Mouse (Mus musculus) hindbrain, embryonic 14.5 days (tissue): Measurements from ENCODE around the gene Dok4. TPM values are rescaled to one million over a fixed set of nuclear protein-coding genes. Genes with fewer than 3 reads are reported as not detected.

ENCODE experiments used
- ATAC-seq: fragments of 200-750 bp; cut with Nextera tagmentation; 2 replicates; pipeline ENCODE4 v1.8.0; 2017; ENCODE audit warnings: moderate number of reproducible peaks, mild to moderate bottlenecking, moderate TSS enrichment, moderate library complexity; ENCODE audit not compliant: low FRiP score
- DNase-seq: peaks from one replicate; pipeline ENCODE4 v3.0.0-alpha.2; 2015; ENCODE audit warnings: low spot score
- H3K27ac ChIP-seq: fragments of 300-500 bp; sonication (generic); 2 replicates; pipeline ENCODE4 v1.5.1; 2014; ENCODE audit warnings: mild to moderate bottlenecking, moderate library complexity
- H3K27me3 ChIP-seq: fragments of 300-500 bp; sonication (generic); 2 replicates; pipeline ENCODE4 v1.6.1; 2014; ENCODE audit warnings: mild to moderate bottlenecking, low read length, mixed read lengths; ENCODE audit not compliant: control insufficient read depth, insufficient read depth
- H3K36me3 ChIP-seq: fragments of 300-500 bp; sonication (generic); replicated peaks from 2 replicates; pipeline ENCODE4 v1.6.1; 2014; ENCODE audit not compliant: control insufficient read depth, insufficient read depth
- H3K4me1 ChIP-seq: fragments of 300-500 bp; sonication (generic); replicated peaks from 2 replicates; pipeline ENCODE4 v1.6.1; 2014; ENCODE audit warnings: antibody characterized with exemption, low read length, mixed read lengths; ENCODE audit not compliant: control insufficient read depth, insufficient read depth
- H3K4me2 ChIP-seq: fragments of 300-500 bp; sonication (generic); replicated peaks from 2 replicates; pipeline ENCODE4 v1.6.1; 2014; ENCODE audit warnings: mild to moderate bottlenecking, moderate library complexity
- H3K4me3 ChIP-seq: fragments of 300-500 bp; sonication (generic); replicated peaks from 2 replicates; pipeline ENCODE4 v1.5.1; 2014; ENCODE audit warnings: mild to moderate bottlenecking, low read length
- H3K9ac ChIP-seq: fragments of 300-500 bp; sonication (generic); 2 replicates; pipeline ENCODE4 v1.6.1; 2014
- H3K9me3 ChIP-seq: fragments of 300-500 bp; sonication (generic); 2 replicates; pipeline ENCODE4 v1.6.1; 2016; ENCODE audit warnings: low read length; ENCODE audit not compliant: control insufficient read depth
- WGBS: fragments of 180-500 bp; shearing (Covaris S2); extraction: QIAGEN DNeasy Blood & Tissue Kit; methylation state at CpG from one replicate; pipeline ENCODE4 v1.1.7; 2014; 5-methylcytosine and 5-hydroxymethylcytosine counted together
- polyA plus RNA-seq: library from polyadenylated mRNA; unstranded; fragments of >200 nt; fragmentation: Nextera tagmentation; extraction: Ambion mirVana; gene quantifications from 2 replicates; pipeline ENCODE4 v1.2.1, GENCODE M21; 2014

Gene Dok4
- polyA plus RNA-seq, 1 experiment from 2014 or later: 65.2 TPM

DNA sequence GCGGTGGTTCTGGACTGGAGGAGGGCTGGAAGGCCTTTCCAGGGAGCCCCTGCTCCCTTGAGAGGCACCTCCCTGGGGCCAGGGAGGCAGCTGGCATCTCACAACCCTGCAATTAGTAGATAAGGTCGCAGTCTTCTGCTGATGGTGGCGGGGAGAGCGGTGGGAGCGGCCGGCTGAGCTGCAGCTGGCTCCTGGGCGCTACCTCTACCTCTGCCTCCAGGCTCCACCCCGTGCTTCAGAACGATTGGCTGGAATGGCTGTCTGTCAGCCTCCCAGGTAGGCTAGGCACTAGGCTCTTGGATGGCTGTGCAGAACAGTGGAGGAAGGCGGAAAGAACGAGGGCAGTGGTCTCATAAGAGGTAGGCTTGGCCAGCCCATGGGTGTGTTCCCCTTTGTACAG is 23.1 kb upstream of the Dok4 start:
- 9% methylated on average over 11 of the region's 11 CpGs for WGBS
- H3K27ac ChIP-seq: no peak overlapping the region
- DNase-seq: no peak
- peak overlapping the region; percentile 31 for H3K4me2 ChIP-seq
- H3K27me3 ChIP-seq: no peaks in the 10 kb centered on the region
- peak; percentile 61; the same call in 1 of the 2 replicates for ATAC-seq
- H3K4me1 ChIP-seq: 0 out of 2 replicates have a peak, but pooled peaks cover 9% of the 10 kb centered on the region
- no peak overlapping the region for H3K4me3 ChIP-seq
- H3K36me3 ChIP-seq: no peaks in the 10 kb centered on the region
- 0 out of 2 replicates have a peak overlapping the region, but pooled peaks have one; percentile 18 for H3K9ac ChIP-seq
- no peaks in the 10 kb centered on the region for H3K9me3 ChIP-seq

DNA sequence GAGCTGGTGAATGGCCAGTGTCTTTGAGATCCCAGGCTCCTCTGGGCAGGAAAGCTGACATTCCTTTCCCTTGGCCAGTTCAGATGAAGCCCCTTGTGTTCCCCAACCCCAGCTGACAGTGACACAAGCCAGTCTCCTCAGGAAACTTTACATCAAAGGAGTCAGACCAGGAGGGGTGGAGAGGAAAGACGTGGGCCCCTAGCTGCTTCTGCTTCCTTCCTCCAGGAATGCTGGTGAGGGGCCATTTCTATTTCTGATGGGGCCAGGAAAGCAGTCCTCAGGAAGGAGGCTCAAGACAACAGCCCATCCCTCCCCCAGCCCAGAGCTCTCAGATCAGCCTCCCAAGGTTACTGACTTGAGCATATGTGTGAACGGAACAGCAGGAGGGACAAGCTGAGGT is 16.8 kb upstream of the Dok4 start:
- WGBS: 45% methylated on average over 2 of the region's 2 CpGs
- H3K9me3 ChIP-seq: no peaks in the 10 kb centered on the region
- DNase-seq (no peak), ATAC-seq (no peak)
- H3K4me2 ChIP-seq: no peak overlapping the region
- H3K27ac ChIP-seq: no peak overlapping the region
- H3K4me1 ChIP-seq: no peaks in the 10 kb centered on the region
- H3K4me3 ChIP-seq: no peak overlapping the region
- H3K36me3 ChIP-seq: no peaks in the 10 kb centered on the region
- H3K9ac ChIP-seq: no peak overlapping the region
- H3K27me3 ChIP-seq: no peaks in the 10 kb centered on the region

- H3K27ac ChIP-seq: no peak overlapping the region
- H3K4me2 ChIP-seq: no peak overlapping the region
- H3K4me3 ChIP-seq: no peak overlapping the region
- ATAC-seq (no peak), DNase-seq (no peak)
- H3K4me1 ChIP-seq: no peaks in the 10 kb centered on the region
- H3K27me3 ChIP-seq: no peaks in the 10 kb centered on the region
- H3K36me3 ChIP-seq: no peaks in the 10 kb centered on the region
- WGBS: 33% methylated on average over 14 of the region's 14 CpGs
- no peaks in the 10 kb centered on the region for H3K9me3 ChIP-seq
- no peak overlapping the region for H3K9ac ChIP-seq
These were observed 12.4 kb upstream of the Dok4 start for GRCm38 (mm10) chr8:94888383-94889036.

GRCm38 (mm10) chr8:94880742-94881141 is 4.6 kb upstream of the Dok4 start:
- no peak overlapping the region for H3K9ac ChIP-seq
- H3K9me3 ChIP-seq: no peaks in the 10 kb centered on the region
- no peak overlapping the region for H3K4me2 ChIP-seq
- no peaks in the 10 kb centered on the region for H3K36me3 ChIP-seq
- H3K27ac ChIP-seq: no peak overlapping the region
- H3K4me1 ChIP-seq: peaks cover 4% of the 10 kb centered on the region; the same call in 1 of the 2 replicates
- H3K4me3 ChIP-seq: no peak overlapping the region
- H3K27me3 ChIP-seq: no peaks in the 10 kb centered on the region
- 79% methylated on average over 4 of the region's 4 CpGs for WGBS
- ATAC-seq: no peak
- no peak for DNase-seq

GRCm38 (mm10) chr8:94876820-94877219 is 690 bp upstream of the Dok4 start:
- DNase-seq (no peak), ATAC-seq (no peak)
- Histone ChIP-seq H3K9me3 (no peaks in the 10 kb centered on the region), H3K4me1 (peaks cover 17% of the 10 kb centered on the region), H3K27ac (no peak overlapping the region), H3K36me3 (no peaks in the 10 kb centered on the region), H3K4me2 (no peak overlapping the region), H3K27me3 (peaks cover 15% of the 10 kb centered on the region), H3K9ac (no peak overlapping the region), H3K4me3 (no peak overlapping the region)
- 42% methylated on average over 3 of the region's 3 CpGs for WGBS

GRCm38 (mm10) chr8:94875871-94876150 is 319 bp downstream of the Dok4 start:
- Histone ChIP-seq H3K36me3 (no peaks in the 10 kb centered on the region), H3K4me3 (peak overlapping the region; percentile 61), H3K27ac (no peak overlapping the region; the same call in 1 of the 2 replicates), H3K9ac (peak overlapping the region; percentile 67), H3K4me2 (peak overlapping the region; percentile 97), H3K9me3 (no peaks in the 10 kb centered on the region), H3K4me1 (peaks cover 24% of the 10 kb centered on the region), H3K27me3 (peaks cover 15% of the 10 kb centered on the region)
- 1% methylated on average over 14 of the region's 20 CpGs for WGBS
- ATAC-seq: no peak
- DNase-seq: no peak

DNA sequence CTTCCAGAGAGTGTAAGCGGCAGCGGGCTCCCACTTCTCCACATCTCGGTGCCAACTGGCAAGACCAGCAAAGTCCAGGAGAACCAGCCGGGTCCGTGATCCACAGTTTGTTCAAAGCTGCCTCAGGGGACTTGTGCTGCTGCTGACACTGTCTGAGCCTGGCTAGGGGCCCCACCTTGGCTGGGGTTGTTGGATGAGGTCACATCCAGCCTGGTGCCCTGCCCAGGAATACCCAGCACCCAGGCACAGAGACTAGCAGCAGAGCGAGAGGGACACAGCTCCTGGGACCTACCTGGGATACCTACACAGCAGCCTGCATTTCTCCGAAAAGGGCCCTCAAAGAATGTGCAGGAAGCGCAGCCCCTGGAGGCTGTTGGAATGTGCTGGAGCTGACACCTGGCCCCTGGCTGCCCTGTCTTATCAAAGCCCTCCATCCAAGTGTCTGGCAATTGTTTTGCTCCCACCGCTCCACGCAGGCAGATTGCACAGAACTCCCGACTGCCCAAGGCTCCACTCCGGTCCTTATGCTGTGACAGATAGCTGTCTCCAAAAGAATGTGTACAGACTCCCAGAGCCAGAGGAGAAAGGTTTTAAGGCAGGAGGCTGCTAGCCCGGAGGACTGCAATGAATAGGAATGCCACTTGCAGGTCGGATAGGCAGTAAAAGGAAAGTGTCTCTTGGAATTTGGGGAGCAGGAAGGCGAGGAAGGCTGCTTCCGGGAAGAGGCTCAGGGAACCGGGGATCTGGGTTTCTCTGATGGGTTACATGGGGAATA is 847 bp downstream of the Dok4 start:
- peak overlapping the region; percentile 61 for H3K4me3 ChIP-seq
- DNase-seq (no peak), ATAC-seq (no peak)
- 17% methylated on average over 17 of the region's 17 CpGs for WGBS
- peak overlapping the region; percentile 97 for H3K4me2 ChIP-seq
- H3K9me3 ChIP-seq: no peaks in the 10 kb centered on the region
- H3K27me3 ChIP-seq: peaks cover 15% of the 10 kb centered on the region
- H3K27ac ChIP-seq: no peak overlapping the region; the same call in 1 of the 2 replicates
- peak overlapping the region; percentile 67 for H3K9ac ChIP-seq
- H3K36me3 ChIP-seq: no peaks in the 10 kb centered on the region
- peaks cover 24% of the 10 kb centered on the region for H3K4me1 ChIP-seq

DNA sequence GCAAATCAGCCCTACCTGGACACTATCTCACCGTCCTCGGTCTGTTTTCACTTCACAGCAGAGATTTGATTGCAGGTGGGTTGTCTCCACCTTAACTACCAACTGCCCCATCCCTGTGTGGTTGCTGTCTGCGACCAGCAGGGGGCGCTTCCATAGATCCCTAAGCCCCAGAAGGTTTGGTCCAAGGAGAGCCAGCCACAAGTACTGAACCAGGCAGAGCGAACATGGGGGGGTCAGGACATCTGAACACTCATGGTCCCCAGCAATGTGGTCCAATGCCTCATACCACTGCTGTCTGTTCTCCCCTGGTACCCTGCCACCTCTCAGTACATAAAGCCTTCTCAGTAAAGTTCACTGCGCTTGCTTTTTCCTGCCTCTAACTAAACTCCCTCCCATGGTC is 1.8 kb downstream of the Dok4 start:
- Histone ChIP-seq H3K9ac (no peak overlapping the region), H3K9me3 (no peaks in the 10 kb centered on the region), H3K4me1 (peaks cover 33% of the 10 kb centered on the region), H3K36me3 (no peaks in the 10 kb centered on the region), H3K4me3 (peak overlapping the region; percentile 61; the same call in 1 of the 2 replicates), H3K27me3 (peaks cover 15% of the 10 kb centered on the region), H3K27ac (no peak overlapping the region), H3K4me2 (peak overlapping the region; percentile 97)
- 14% methylated on average over 6 of the region's 6 CpGs for WGBS
- DNase-seq (peak; percentile 68), ATAC-seq (no peak)

DNA sequence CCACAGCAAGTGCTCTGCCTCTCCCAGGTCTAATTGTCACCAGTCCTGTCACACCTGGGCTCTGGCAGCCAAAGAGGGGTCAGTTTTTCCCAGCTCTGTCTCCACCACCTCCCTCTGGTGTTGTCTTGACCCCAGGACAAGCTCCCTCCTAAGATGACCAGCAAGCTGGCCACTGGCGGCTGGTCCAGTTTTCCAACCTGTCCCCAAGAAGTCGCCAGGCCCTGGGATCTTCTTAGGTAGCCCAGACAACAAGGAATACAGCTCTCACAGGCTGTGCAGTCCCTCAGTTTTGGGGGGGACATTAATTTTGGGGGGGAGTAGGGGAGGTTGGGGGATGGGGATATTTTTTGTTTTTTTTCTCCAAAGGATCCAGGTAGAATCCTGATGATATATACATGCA is 3.6 kb downstream of the Dok4 start:
- Histone ChIP-seq H3K27ac (no peak overlapping the region), H3K9me3 (no peaks in the 10 kb centered on the region), H3K4me2 (peak overlapping the region; percentile 22), H3K4me3 (no peak overlapping the region), H3K36me3 (no peaks in the 10 kb centered on the region), H3K9ac (no peak overlapping the region; the same call in 1 of the 2 replicates), H3K27me3 (peaks cover 15% of the 10 kb centered on the region), H3K4me1 (peaks cover 46% of the 10 kb centered on the region)
- DNase-seq (no peak), ATAC-seq (no peak)
- WGBS: 62% methylated on average over 2 of the region's 2 CpGs
